Mouse (Mus musculus): Measurements from ENCODE around the gene Satb1.

DNA sequence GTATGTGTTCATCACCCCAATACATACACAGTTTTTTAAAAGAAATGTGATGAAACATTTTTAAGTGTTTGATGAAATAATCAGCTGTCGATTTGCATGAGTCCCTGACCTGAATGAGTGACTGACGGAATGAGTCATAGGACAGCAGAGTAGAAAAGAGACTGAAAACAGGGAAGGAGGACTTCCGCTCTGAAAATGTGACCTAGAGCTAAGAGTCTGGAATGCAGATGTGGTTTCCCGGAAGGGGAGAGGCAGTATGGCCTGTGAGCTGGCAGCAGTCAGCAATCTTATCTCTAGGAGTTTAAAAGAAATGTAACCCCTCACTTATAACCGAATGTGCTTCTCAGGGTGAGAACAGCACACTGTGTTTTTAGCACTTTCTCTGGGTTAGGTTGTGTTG, 20.9 kb upstream of the Satb1 start:
- no peak for TF ChIP-seq E2F4 (IDR thresholded peaks at IDR 0.05; ENCODE audit: insufficient read depth)
- TF ChIP-seq POLR2A (IDR thresholded peaks at IDR 0.05; ENCODE audit: insufficient read length, low read depth), result no peak
- no peak for TF ChIP-seq POLR2AphosphoS2 (IDR thresholded peaks at IDR 0.05; ENCODE audit: insufficient read length, low read depth)
- no peak for TF ChIP-seq REST (IDR thresholded peaks at IDR 0.05; ENCODE audit: insufficient read depth, insufficient read length)
- TF ChIP-seq TCF12 (IDR thresholded peaks at IDR 0.05; ENCODE audit: insufficient read depth, poor library complexity, severe bottlenecking), result no peak

All from myocyte (in vitro differentiated cells).